Mouse (Mus musculus): Measurements from ENCODE around the gene Stac.

DNA sequence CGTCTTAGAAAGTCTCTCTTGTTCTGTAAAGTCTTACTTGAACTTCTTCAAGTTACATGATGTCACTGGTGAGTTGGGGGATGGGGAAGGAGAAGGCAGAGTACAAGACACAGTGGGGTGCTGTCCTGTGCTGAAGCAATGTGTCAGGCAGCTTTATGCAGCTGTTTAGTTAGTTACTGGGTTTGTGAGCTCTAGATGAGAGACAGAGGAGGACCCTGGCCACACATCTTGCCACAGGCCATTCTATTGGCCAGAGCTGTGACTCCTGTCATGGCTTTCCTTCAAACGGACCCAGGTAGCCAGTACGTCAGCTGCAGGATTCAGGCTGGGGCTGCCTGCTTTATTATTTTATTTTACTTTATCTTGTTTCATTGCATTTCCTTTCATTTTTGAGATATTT is 45.8 kb upstream of the Stac start:
- no peak for TF ChIP-seq CTCF (IDR thresholded peaks at IDR 0.05; ENCODE audit: borderline replicate concordance, control insufficient read depth, extremely low read depth, insufficient read depth, low read length, poor library complexity)
- TF ChIP-seq POLR2A (IDR thresholded peaks at IDR 0.05; ENCODE audit: control insufficient read depth, extremely low read depth, insufficient read depth, low read length, poor library complexity): no peak

All from thymus, adult 2 months (tissue).